Mouse (Mus musculus): ENCODE results near the gene Lrrc8c.

DNA sequence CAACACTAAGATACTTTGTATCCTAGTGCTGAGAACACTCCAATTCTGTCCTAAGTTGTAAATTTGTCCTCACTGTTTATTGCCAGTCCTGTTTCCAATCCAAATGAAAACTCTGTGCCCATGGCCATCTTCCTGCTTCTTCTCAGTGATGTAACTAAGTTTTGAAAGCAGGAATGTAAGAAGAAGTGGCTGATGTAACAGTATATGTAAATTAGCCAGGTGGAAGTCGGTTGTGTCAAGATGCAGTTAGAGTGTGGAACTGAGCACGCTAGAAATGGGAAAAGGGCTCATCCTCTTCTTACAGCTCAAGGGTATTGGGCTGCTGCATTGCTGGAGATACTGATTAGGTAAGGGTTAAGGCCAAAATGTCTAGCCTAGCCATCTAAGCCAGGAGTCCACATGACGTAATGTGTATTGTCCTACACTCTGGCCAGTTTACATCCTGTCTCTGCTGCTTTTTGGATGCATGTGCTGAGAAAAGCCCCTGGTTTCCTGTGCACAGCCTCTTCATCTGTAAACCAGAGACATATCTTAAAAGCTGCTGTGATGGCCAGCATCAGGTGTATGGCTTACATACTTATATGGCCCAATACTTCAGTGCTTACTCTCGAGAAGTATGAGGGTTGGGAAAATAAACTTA is 104.0 kb downstream of the Lrrc8c start:
- TF ChIP-seq USF2 (IDR thresholded peaks at IDR 0.05; ENCODE audit: borderline replicate concordance in 1 of 2, insufficient read depth in 1 of 2, low read depth in 1 of 2, low read length in 2 of 2) (no peak), MAX (IDR thresholded peaks at IDR 0.05; ENCODE audit: low read length) (no peak), POLR2A (IDR thresholded peaks at IDR 0.05; ENCODE audit: control insufficient read depth in 1 of 2, insufficient read depth in 1 of 2, low read depth in 1 of 2, low read length in 2 of 2, poor library complexity in 1 of 2) (no peak), GATA1 (IDR thresholded peaks at IDR 0.05; ENCODE audit: low read depth, low read length) (no peak), GABPA (IDR thresholded peaks at IDR 0.05; ENCODE audit: low read depth, low read length) (no peak)

All from MEL (cell line).